Mouse (Mus musculus) lung, postnatal 0 days (tissue): ENCODE data around the gene Pin1.

Experiments
- CTCF ChIP-seq: IDR thresholded peaks from 2 replicates; pipeline ENCODE4 v1.5.1; 2016; ENCODE audit warnings: antibody characterized with exemption, mild to moderate bottlenecking
- EP300 ChIP-seq: IDR thresholded peaks from 2 replicates; pipeline ENCODE4 v1.6.1; 2016; ENCODE audit warnings: antibody characterized with exemption, mild to moderate bottlenecking, control low read depth

GRCm38 (mm10) chr9:20697466-20697865 is 45.6 kb downstream of the Pin1 start:
- TF ChIP-seq CTCF (no peak), EP300 (no peak)
